Mouse (Mus musculus) hematopoietic stem cell, adult 5-6 weeks (primary cell): ENCODE data around the gene Gramd4. TPM values are rescaled to one million over a fixed set of nuclear protein-coding genes. Genes with fewer than 3 reads are reported as not detected.

ENCODE experiments used
- ATAC-seq, 2 experiments: fragments of 125-278 bp in 1 of 2; replicated peaks in 1 of 2; 2 replicates each; pipeline ENCODE4 v1.8.0; 2016 to 2017; ENCODE audit warnings: inconsistent platforms in 2 of 2, mild to moderate bottlenecking in 2 of 2, moderate number of reproducible peaks in 2 of 2, low read depth in 1 of 2, moderate TSS enrichment in 1 of 2; ENCODE audit not compliant: low FRiP score in 2 of 2, poor library complexity in 2 of 2, severe bottlenecking in 2 of 2, insufficient read depth in 1 of 2, low TSS enrichment in 1 of 2
- total RNA-seq: library from RNA; stranded (forward); fragments of 172-1452, 232-1000 nt; gene quantifications from 2 replicates; pipeline ENCODE4 v1.2.3, GENCODE M21; 2017

Gramd4 gene
- total RNA-seq, 1 experiment from 2014 or later: 66.4 TPM

DNA sequence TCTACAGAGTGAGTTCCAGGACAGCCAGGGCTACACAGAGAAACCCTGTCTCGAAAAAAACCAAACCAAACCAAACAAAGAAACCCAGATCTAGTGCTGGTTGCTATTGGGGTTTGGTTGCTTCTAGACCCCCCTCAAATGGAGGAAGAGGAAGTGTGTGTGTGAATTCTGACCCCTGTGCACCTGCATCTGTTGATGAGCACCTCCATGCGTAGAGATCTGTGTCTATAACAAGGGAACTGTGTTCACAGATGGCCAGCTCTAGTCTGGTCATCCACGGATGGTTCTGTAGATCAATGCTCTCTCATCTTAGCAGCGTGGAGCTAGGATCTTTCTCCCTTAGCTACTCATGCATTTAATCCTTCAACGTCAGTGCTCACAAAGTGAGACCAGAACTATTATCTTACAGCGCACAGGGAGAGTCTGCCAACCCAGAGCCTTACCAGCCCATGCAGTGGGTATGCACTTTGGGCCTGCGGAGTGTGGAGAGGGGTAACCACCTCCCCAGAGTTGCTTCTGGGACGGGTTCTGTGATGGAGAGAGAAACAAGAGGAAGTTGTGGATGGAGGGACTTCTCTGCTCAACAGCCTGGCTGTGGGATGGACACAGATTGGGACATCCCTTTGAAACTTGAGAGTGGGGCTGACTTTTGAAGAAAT is 6.8 kb downstream of the Gramd4 start:
- ATAC-seq: no peak

GRCm38 (mm10) chr15:86064850-86065229 is 7.3 kb downstream of the Gramd4 start:
- ATAC-seq: no peak

- ATAC-seq: no peak
Measured at GRCm38 (mm10) chr15:86065367-86065766, 7.9 kb downstream of the Gramd4 start.

DNA sequence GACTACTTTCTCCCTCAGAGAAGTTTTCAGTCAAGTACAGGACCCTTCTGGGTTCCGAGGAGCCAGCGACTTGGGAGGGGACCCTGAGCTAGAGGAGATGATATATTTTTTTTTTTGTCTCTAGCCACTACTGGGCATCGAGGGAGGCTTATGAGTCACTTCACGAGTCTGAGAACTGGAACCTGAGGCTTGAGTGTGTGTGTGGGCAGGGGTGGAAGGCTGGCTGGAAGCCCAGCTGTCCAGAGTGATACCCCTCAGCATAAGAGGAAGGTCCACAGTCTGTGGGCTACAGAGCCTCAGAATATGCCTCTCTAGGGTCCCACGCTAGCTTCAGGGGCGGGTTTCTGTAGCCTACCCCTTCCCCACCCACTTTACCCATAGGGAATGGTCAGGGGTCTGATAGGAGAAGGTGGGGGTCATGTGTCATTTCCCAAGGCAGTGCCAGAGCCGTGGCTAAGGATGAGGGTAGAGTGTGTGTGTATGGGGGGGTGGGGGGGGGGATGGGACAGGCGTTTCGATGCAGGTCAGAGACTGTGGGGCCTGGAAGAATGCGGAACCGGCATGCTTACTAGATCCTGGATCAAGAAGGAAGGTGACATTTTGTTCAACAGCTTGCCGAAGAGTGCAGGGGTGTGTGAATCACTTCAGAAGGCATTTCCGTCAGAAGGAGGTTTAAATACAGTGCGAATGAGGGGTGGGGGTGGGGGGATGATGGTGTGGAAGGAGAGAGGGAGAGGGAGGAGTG is 9.5 kb downstream of the Gramd4 start:
- ATAC-seq: peak; percentile 5 to 9; a peak in 2 of 4 replicates

DNA sequence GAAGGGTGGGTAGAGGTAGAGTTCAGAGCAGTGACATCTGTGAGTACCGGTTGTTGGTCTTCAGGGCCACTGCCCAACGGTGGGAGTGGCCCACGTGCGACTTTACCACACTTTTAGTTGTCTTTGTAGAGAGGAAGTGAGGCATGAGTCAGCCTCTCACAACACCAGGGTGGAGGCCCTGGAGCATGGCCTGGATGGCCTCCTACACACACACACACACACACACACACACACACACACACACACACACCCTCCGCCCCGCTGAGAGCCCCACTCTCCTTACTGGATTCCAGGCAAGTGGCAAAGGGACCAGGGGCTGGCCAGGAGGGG is 10.1 kb downstream of the Gramd4 start:
- peak; percentile 68 to 74 for ATAC-seq

GRCm38 (mm10) chr15:86067941-86068495 is 10.5 kb downstream of the Gramd4 start:
- no peak for ATAC-seq

GRCm38 (mm10) chr15:86069011-86069791 is 11.7 kb downstream of the Gramd4 start:
- peak; percentile 28 to 40; a peak in 2 of 4 replicates for ATAC-seq

DNA sequence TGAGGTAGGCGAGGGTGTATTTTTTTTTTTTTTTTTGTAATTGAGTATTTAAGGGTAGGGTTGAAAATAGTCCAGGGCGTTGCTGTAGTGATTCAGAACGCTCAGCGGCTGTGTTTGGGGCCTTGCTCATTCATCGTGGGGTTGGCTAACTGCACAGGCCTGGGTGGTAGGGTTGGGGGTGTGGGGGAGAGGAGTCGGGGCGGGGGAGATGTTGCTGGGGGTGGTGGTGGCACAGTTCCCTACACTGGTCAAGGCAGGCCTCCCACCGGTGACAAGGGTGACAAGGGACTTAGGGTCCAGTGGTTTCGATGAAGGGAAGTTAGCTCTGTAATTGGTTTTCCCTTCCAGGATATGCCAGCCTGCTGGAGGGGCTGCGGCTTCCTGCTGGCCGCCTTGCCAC is 12.9 kb downstream of the Gramd4 start:
- ATAC-seq: peak; percentile 26 to 33; a peak in 2 of 4 replicates

- ATAC-seq: no peak
Measured at GRCm38 (mm10) chr15:86071166-86071565, 13.7 kb downstream of the Gramd4 start.

DNA sequence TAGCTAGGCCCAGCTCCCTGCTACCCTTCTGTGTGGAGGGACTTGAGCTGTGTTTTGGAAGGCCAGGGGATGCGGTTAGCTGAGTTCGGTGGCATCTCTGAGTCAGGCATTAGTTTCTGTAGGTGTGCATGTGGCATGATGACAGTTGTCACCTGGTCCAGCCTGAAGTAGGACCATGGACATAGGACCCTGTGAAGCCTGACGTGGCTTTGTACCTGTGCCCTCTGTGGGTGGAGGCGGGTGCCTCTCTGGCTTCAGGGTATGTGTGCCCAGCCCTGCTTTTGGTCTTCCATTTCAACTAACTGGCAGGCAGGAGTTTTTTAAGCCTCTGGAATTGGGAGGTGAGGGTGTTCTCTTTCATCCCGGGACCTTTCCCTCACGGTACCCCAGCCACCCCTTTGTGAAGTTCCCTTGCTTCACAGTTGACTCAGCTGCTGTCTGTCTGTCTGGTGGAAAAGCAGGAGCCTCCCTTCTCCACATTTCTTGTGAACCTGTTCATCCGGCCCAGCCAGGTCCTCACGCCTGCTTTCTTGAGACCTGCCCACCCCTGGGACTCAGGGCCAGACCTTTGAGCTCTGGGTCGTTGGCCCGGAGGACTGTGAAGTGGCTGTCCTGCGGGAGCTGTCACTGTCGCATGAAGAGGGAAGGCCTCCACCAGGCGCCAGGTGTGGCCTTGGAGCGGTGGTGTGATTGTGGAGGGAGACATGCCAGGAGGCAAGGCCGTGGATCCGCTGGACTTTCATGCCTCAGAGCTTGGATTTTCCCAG is 16.9 kb downstream of the Gramd4 start:
- no peak for ATAC-seq

DNA sequence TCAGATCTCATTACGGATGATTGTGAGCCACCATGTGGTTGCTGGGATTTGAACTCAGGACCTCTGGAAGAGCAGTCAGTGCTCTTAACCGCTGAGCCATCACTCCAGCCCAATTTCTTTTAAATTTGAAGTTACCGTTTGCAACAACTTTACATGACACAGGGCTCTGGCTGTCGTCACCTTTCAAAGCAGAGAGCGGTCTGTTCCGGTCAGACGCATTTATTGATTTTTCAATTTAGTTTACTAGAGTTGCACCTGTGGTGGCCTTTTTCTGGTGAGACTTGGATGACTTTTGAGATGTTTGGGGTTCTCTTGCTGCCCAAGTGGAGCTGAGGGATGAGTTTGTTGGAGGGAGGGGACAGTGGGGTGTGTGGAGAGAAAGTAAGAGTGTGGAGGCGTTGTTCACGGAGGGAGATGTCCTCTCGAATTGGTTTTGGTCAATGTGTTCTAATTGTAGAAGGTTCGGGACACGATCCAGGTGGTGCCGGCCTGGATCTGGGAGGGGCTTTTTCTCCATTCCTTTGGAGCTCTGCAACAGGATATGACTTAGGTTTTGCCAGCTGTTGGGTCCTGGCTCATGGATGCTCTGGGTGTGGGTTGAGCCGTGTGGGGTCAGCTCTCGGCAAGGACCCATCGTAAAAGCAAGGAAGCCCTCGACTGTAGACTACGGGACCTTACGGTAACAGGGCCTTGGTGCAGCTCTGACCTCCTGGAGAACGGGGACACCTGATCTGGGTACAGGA is 18.0 kb downstream of the Gramd4 start:
- no peak for ATAC-seq

GRCm38 (mm10) chr15:86076048-86076315 is 18.5 kb downstream of the Gramd4 start:
- ATAC-seq: no peak

GRCm38 (mm10) chr15:86076378-86076777 is 18.9 kb downstream of the Gramd4 start:
- ATAC-seq: no peak

- ATAC-seq: no peak
Measured at GRCm38 (mm10) chr15:86077934-86078333, 20.4 kb downstream of the Gramd4 start.

DNA sequence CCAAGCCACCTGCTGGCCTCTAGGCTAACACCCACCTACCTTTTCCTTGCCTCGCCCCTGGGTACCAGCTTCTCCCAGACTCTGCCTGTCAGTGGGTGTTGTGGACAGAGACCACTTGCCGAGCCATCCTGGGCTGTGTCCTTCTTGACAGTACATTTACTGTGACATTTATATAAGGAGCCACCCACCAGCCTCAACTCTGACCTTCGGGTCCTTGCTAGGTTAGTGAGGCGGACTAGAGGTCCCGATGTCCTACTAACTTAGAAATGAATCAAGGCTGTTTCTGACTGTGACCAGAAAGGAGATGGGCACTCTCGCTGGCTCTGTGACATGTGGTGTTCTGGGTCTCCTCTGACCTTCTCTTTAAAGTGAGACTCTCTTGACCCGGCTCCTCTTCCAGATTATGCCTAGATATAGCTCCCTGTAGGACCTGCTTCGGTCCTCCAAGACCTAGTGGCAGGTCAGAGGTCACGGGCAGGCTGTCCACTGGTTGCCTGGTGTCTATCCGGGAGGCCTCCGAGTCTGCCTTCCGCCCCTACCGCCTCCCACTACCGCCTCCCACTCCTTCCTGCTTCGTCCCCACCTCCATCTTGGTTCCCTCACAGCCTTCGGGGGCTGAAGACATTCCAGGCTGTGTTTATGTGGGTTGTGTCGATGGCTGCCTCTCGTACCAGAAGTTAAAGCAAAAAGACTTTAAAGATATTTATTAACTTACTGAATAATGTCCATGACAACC is 21.2 kb downstream of the Gramd4 start:
- ATAC-seq: no peak

- ATAC-seq: no peak
Measured at GRCm38 (mm10) chr15:86079467-86079866, 22.0 kb downstream of the Gramd4 start.
